Mouse (Mus musculus): ENCODE data around the gene Kcnn1.
A peak's percentile ranks its signal among the peaks of the same experiment; 100 is the strongest.

Kcnn1 gene

GRCm38 (mm10) chr8:70866001-70866520 lies 3.0 kb upstream of the Kcnn1 start:
- DNase-seq (ENCODE audit: low spot score) = no peak

GRCm38 (mm10) chr8:70865350-70866000 lies 2.4 kb upstream of the Kcnn1 start:
- peak; percentile 99 for DNase-seq (ENCODE audit: low spot score)

- no peak for DNase-seq (ENCODE audit: low spot score)
These were observed 1.7 kb upstream of the Kcnn1 start for GRCm38 (mm10) chr8:70864712-70865221.

- DNase-seq (ENCODE audit: low spot score) = no peak
These were observed 1.1 kb upstream of the Kcnn1 start for GRCm38 (mm10) chr8:70863956-70864711.

- DNase-seq (ENCODE audit: low spot score) = no peak
These were observed 5.5 kb downstream of the Kcnn1 start for GRCm38 (mm10) chr8:70857516-70857915.

- DNase-seq (ENCODE audit: low spot score) = peak; percentile 62
These were observed 6.4 kb downstream of the Kcnn1 start for GRCm38 (mm10) chr8:70856541-70857197.

GRCm38 (mm10) chr8:70856028-70856427 lies 7.0 kb downstream of the Kcnn1 start:
- no peak for DNase-seq (ENCODE audit: low spot score)

- DNase-seq (ENCODE audit: low spot score) = no peak
These were observed 9.2 kb downstream of the Kcnn1 start for GRCm38 (mm10) chr8:70853863-70854262.

GRCm38 (mm10) chr8:70852595-70853231 lies 10.3 kb downstream of the Kcnn1 start:
- DNase-seq (ENCODE audit: low spot score) = no peak

GRCm38 (mm10) chr8:70851837-70852236 lies 11.2 kb downstream of the Kcnn1 start:
- no peak for DNase-seq (ENCODE audit: low spot score)

GRCm38 (mm10) chr8:70850947-70851346 lies 12.1 kb downstream of the Kcnn1 start:
- no peak for DNase-seq (ENCODE audit: low spot score)

GRCm38 (mm10) chr8:70850132-70850845 lies 12.8 kb downstream of the Kcnn1 start:
- DNase-seq (ENCODE audit: low spot score) = no peak

- DNase-seq (ENCODE audit: low spot score) = no peak
These were observed 13.6 kb downstream of the Kcnn1 start for GRCm38 (mm10) chr8:70849333-70849990.

- no peak for DNase-seq (ENCODE audit: low spot score)
These were observed 16.5 kb downstream of the Kcnn1 start for GRCm38 (mm10) chr8:70846371-70847154.

GRCm38 (mm10) chr8:70845108-70845507 lies 17.9 kb downstream of the Kcnn1 start:
- DNase-seq (ENCODE audit: low spot score) = no peak

GRCm38 (mm10) chr8:70844523-70844922 lies 18.5 kb downstream of the Kcnn1 start:
- DNase-seq (ENCODE audit: low spot score) = peak; percentile 80

- DNase-seq (ENCODE audit: low spot score) = no peak
These were observed 19.1 kb downstream of the Kcnn1 start for GRCm38 (mm10) chr8:70843941-70844340.

- no peak for DNase-seq (ENCODE audit: low spot score)
These were observed 19.8 kb downstream of the Kcnn1 start for GRCm38 (mm10) chr8:70843214-70843773.

GRCm38 (mm10) chr8:70842484-70842883 lies 20.6 kb downstream of the Kcnn1 start:
- DNase-seq (ENCODE audit: low spot score) = no peak

Data from yolk sac, embryonic 10.5 days (tissue).